ENCODE assay signal across 8 mouse cellular contexts in the genomic region with DNA sequence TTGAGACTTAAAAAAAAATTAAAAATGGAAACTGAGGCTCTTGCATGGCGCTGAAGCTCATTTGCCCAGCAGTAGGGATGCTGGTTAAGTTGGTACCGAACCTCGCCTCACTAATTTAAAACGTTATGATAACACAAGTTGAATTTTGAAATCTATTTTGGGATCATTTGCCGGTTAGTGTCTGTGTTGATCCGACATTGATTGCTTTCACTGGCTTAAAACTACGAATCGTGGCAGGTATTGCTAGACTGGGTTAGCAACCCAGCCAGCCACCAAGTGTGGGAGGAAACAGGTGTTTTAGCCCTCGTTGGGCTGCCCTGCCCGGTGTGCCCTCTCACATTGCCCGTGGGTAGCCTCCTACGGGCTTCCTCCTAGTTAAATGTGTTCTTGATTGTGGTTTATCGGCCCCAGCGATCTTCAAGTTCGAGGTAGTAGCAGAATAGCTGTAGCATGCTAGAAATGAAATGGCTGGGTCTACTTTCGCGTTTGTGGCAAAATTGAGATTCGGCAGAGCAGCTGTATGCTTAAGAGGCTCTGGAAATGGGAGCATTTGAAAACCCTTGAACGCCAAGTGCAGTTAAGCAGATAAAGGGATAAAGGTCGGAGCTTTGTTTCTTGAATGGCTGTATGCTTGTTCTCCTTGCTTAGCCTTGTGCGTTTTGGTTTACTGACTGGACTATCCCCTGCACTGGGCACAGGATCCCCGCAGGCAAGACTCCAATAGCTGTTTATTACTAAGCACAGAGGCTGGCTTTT. TPM values are rescaled to one million over a fixed set of nuclear protein-coding genes. Genes with fewer than 3 reads are reported as not detected.
DNase-seq lines count a peak whose midpoint lies in the region; ATAC-seq and TF ChIP-seq lines count a peak whose summit lies in the region.

No protein-coding gene starts in this region.

- no peak for ATAC-seq in heart, embryonic 11.5 days (replicated peaks; ENCODE audit: insufficient number of reproducible peaks, low FRiP score, low TSS enrichment)
- ATAC-seq in kidney, postnatal 0 days (replicated peaks; ENCODE audit: low FRiP score, low read depth): no peak
- ATAC-seq in megakaryocyte progenitor cell, adult 5-6 weeks (replicated peaks; ENCODE audit: poor library complexity): peak; percentile 26

- H3K4me2 ChIP-seq in heart, embryonic 11.5 days: peak overlapping the region; percentile 92
- peak overlapping the region; percentile 90 for H3K4me2 ChIP-seq in kidney, postnatal 0 days (ENCODE audit: low read length)

- peak overlapping the region; percentile 95 for H3K4me3 ChIP-seq in heart, embryonic 11.5 days (ENCODE audit: low read depth, low read length)
- peak overlapping the region; percentile 94 for H3K4me3 ChIP-seq in kidney, postnatal 0 days (replicated peaks; ENCODE audit: low read depth, low read length)

- peak overlapping the region; percentile 90 for H3K9ac ChIP-seq in heart, embryonic 11.5 days (ENCODE audit: low read depth, low read length)
- peak overlapping the region; percentile 95 for H3K9ac ChIP-seq in kidney, postnatal 0 days (ENCODE audit: low read depth, low read length)

- no peaks in the 10 kb centered on the region for H3K9me3 ChIP-seq in heart, embryonic 11.5 days (replicated peaks; ENCODE audit: control insufficient read depth, low read length)
- no peaks in the 10 kb centered on the region for H3K9me3 ChIP-seq in kidney, postnatal 0 days (replicated peaks; ENCODE audit: low read length)

- no peaks in the 10 kb centered on the region for H3K36me3 ChIP-seq in heart, embryonic 11.5 days (ENCODE audit: control insufficient read depth, insufficient read depth, low read length)
- H3K36me3 ChIP-seq in kidney, postnatal 0 days (ENCODE audit: insufficient read depth, low read length): no peaks in the 10 kb centered on the region

- whole genome bisulfite sequencing in heart, embryonic 11.5 days (ENCODE audit: insufficient replicate concordance): 16% methylated on average over 22 of the region's 22 CpGs
- 3% methylated on average over 22 of the region's 22 CpGs for whole genome bisulfite sequencing in kidney, postnatal 0 days

- H3K4me1 ChIP-seq in heart, embryonic 11.5 days (ENCODE audit: control insufficient read depth, insufficient read depth, low read length): peaks cover 23% of the 10 kb centered on the region
- peaks cover 25% of the 10 kb centered on the region for H3K4me1 ChIP-seq in kidney, postnatal 0 days (replicated peaks; ENCODE audit: insufficient read depth, low read length)

- no peak for DNase-seq in heart, adult 9 months (ENCODE audit: low spot score in 2 of 2)
- peak; percentile 54 for DNase-seq in adipocyte (ENCODE audit: low spot score)
- peak; percentile 7 for DNase-seq in forelimb bud, embryonic 11.5 days (ENCODE audit: low read depth, low spot score)
- DNase-seq in kidney, postnatal 0 days (ENCODE audit: low spot score): peak; percentile 53
- peak; percentile 76 to 78 for DNase-seq in spleen, postnatal 36 days (ENCODE audit: low spot score in 2 of 2)
- no peak for DNase-seq in ovary, postnatal 36 days (ENCODE audit: low spot score)

- peak overlapping the region; percentile 92; the same call in 1 of the 2 replicates for H3K27ac ChIP-seq in heart, embryonic 11.5 days (ENCODE audit: low read depth, low read length)
- peak overlapping the region; percentile 94 for H3K27ac ChIP-seq in kidney, postnatal 0 days

- H3K27me3 ChIP-seq in heart, embryonic 11.5 days (ENCODE audit: control insufficient read depth, insufficient read depth, low read length): no peaks in the 10 kb centered on the region
- H3K27me3 ChIP-seq in kidney, postnatal 0 days (ENCODE audit: insufficient read depth, low read length): no peaks in the 10 kb centered on the region

- TF ChIP-seq CTCF in kidney, postnatal 0 days (IDR thresholded peaks at IDR 0.05; ENCODE audit: low read depth): no peak

RNA-seq across cellular contexts. Expression of a gene that starts 2.2 kb away (rescaled TPM):
- polyA plus RNA-seq in heart, embryonic 11.5 days (2014; fragmentation: Nextera tagmentation; extraction: Ambion mirVana): 21.9 and 22.5 TPM in 2 replicates
- polyA plus RNA-seq in kidney, postnatal 0 days (2015; fragmentation: Nextera tagmentation; extraction: Ambion mirVana): 45.6 and 47.1 TPM in 2 replicates
- total RNA-seq in megakaryocyte progenitor cell, adult 5-6 weeks (2015): 18.9 and 26.4 TPM in 2 replicates
- 26.1 and 47.3 TPM in 2 replicates for total RNA-seq in megakaryocyte progenitor cell, adult 5-6 weeks (2017)

Comparison
In these comparisons a context has a peak if more than half of its experiments do, and no peak if none do; other contexts are left out.
1. DNase-seq: peak in adipocyte (single experiment), forelimb bud, embryonic 11.5 days (single experiment), kidney, postnatal 0 days (single experiment) and spleen, postnatal 36 days (2 of 2); none in heart, adult 9 months (0 of 2) and ovary, postnatal 36 days (single experiment).